Mouse (Mus musculus) brain, embryonic 14.5 days (tissue): ENCODE measurements around the gene Peg10. TPM values are rescaled to one million over a fixed set of nuclear protein-coding genes. Genes with fewer than 3 reads are reported as not detected.

Experiments
- DNase-seq: peaks from one replicate; pipeline ENCODE4 v3.0.0-alpha.2; 2011; ENCODE audit warnings: low read depth
- CTCF ChIP-seq: fragments of 200-500 bp; IDR thresholded peaks from 2 replicates; pipeline ENCODE4 v1.5.1; 2012; ENCODE audit warnings: inconsistent platforms, mild to moderate bottlenecking, moderate library complexity, borderline replicate concordance; ENCODE audit not compliant: insufficient read depth, insufficient read length; ENCODE audit errors: extremely low read depth
- POLR2A ChIP-seq: fragments of 200-500 bp; IDR thresholded peaks from 2 replicates; pipeline ENCODE4 v1.6.1; 2012; ENCODE audit warnings: mild to moderate bottlenecking, inconsistent platforms, borderline replicate concordance; ENCODE audit not compliant: poor library complexity, insufficient read depth, insufficient read length, severe bottlenecking; ENCODE audit errors: extremely low read depth
- polyA plus RNA-seq: library from polyadenylated mRNA; depleted of rRNA; stranded (reverse); fragments of >200 nt; gene quantifications from 2 replicates; pipeline ENCODE4 v1.2.3, GENCODE M21; 2012; rRNA removed

Peg10 gene
- 71.4 and 111 TPM in 2 replicates for polyA plus RNA-seq

GRCm38 (mm10) chr6:4746696-4747439 is at the start of gene Peg10, which contains the start of gene Sgce:
Gene Peg10 (plus strand): TSS chr6:4747306.
Gene Sgce (minus strand): TSS chr6:4747207.
- peak; percentile 34; the same call in 1 of the 2 replicates for TF ChIP-seq POLR2A
- TF ChIP-seq CTCF = peak; percentile 71
- peak; percentile 94 for DNase-seq

DNA sequence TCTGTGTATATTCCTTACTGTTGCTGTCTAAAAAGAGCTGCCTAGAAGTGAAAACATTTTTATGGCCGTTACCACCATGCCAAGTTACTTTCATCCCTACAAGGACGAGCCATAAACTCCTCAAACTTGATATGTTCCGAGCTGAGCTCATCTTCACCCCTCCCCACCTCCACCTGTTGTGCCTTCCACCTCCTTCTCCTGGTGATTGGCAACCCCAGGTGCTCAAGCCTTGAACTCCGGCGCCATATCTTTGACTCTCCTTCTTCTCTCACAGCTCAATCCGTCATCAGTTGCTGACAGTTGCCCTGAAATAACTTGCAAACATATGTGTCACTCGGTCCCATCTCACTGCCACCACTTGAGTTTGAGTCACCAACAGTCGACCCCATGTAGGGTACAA is 45.5 kb upstream of the Peg10 start:
- no peak for TF ChIP-seq CTCF
- no peak for TF ChIP-seq POLR2A
- no peak for DNase-seq

DNA sequence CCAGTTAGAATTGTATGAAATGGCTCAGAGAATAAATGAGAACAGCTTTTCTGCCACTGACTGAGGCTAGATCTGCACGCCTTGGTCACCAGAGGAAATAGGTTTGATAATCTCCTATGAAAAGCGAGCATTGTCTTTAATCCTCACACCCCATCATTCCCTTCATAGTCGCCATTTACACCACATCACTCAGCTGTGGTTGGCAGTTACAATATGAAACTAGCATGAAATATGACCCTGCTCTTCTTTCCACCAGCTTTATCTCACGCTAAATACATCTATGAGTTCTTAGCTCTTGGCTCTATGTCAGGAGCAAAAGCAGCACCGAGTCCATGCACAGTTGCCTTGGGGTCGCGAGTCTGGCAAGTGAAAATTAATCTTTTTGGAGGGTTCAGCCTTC is 43.2 kb upstream of the Peg10 start:
- no peak for TF ChIP-seq CTCF
- TF ChIP-seq POLR2A = no peak
- no peak for DNase-seq

DNA sequence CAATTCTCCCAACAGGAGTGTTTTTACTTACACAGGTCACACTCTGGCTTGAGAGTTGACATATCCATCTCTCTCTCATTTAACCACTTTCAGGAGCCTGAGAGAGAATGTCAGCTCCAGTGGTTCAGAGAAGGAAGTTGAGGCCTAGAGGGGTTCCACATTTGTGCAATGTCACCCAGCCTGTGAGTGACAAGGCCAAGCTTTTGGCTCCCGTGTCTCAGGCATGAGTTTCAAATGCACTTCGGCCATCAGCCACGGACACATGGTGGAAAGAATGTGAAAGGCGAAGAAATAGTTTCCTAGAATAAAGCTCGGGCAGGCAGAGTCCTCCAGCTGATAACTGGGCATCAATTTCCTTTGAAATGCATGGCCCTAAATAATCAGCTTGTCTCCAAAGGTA is 40.7 kb upstream of the Peg10 start:
- no peak for DNase-seq

DNA sequence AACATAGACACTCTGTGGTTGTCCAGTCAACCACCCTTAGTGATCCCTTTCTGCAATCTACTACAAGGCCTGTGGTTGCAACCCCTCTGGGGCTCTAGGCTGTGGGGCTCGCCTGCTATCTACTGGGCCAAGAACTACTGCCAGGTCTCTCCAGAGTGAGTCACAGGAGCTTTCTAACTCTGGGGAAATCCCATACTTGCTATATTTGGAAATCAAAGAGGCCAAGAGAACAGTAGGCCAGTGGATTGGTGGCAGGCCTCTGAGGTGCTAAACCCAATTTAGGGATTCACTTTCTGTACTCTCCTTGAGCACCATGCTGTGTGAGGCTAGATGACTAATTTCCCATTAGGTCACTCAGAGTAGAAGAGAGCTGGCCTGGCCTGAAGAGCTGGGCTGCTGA is 38.1 kb upstream of the Peg10 start:
- DNase-seq = no peak
- TF ChIP-seq CTCF (no peak), POLR2A (no peak)

More for the DNA sequence above, 40.7 kb upstream of the Peg10 start:
- TF ChIP-seq CTCF (no peak), POLR2A (no peak)

DNA sequence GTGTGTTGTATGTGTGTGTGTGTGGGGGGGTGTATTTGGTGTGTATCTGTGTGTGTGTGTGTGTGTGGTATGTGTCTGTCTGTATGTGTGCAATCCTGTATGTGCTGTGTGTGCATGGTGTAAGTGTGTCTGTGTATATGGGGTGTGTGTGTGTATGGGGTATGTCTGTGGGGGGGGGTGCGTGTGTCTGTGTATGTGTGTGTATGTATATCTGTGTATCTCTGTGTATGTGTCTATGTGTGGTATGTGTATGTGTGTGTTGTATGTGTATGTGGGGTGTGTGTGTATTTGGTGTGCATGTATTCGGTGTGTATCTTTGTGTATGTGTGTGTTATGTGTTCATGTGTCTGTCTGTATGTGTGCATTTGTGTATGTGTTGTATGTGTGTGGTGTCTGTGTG is 30.9 kb upstream of the Peg10 start:
- TF ChIP-seq CTCF (no peak), POLR2A (no peak)
- DNase-seq = no peak

DNA sequence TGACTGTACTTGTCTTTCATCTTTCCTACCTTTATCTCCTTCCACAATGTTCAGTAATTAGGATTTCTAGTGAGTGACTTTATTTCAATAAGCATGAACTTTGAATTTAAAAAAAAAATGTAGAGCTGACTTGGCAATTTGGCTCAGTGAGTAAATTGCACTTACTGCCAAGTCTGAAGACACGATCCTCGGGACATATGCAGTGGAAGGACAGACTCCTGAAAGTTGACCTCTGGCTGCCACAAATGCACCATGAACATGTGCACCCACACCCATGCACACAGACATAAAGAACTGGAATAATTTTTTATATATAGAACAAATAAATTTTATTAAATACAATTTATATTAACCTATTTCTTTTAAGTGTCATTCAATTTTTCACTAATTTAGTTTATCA is 29.8 kb upstream of the Peg10 start:
- DNase-seq = no peak
- TF ChIP-seq CTCF = no peak

GRCm38 (mm10) chr6:4722142-4722541 is 25.0 kb upstream of the Peg10 start:
- peak; percentile 70 for DNase-seq
- no peak for TF ChIP-seq POLR2A

GRCm38 (mm10) chr6:4722739-4723138 is 24.4 kb upstream of the Peg10 start:
- DNase-seq = no peak
- TF ChIP-seq POLR2A (no peak), CTCF (no peak)

- TF ChIP-seq CTCF (no peak), POLR2A (no peak)
These were observed 22.9 kb upstream of the Peg10 start for GRCm38 (mm10) chr6:4723998-4724757.

DNA sequence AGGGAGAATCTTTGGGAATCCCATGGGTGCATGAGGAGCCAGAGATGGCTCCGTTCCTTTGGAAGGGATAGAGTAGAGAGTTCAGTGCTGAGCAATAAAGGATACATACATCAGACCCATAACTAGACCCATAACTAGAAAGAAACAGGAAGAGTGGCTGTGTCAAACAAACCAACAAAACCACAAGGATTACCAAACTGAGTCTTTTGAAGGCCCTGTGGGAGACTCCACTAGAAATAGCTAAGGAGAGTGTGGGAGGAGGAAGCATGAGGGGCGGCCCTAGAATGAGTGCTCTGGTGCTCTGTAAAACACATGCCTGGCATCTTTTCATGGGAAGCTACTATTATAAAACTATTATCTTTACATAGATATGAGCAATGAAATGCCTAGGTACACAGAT is 18.8 kb upstream of the Peg10 start:
- no peak for DNase-seq
- no peak for TF ChIP-seq POLR2A
- TF ChIP-seq CTCF = no peak

More at GRCm38 (mm10) chr6:4723998-4724757, 22.9 kb upstream of the Peg10 start:
- DNase-seq = peak; percentile 58

DNA sequence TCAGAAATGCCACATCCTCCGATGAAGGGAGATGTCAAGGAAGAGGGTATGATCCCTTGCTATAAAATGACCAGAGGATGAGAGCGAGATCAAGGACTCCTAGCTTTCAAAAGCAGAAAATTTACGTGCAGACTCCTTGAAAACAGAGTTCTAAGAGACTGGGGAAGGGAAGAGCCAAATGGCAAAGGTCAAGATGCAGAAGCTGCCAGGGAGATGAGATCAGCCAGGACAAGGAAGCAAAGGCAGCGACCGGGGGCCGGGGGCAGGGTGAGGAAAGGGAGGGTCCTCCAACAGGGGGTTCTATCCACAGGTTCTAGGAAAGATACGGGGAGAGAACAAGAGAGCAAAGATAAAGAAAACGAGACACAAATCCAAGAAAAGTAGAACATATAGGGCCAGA is 15.4 kb upstream of the Peg10 start:
- TF ChIP-seq CTCF = no peak
- TF ChIP-seq POLR2A = no peak
- DNase-seq = no peak

- DNase-seq = no peak
- no peak for TF ChIP-seq POLR2A
- TF ChIP-seq CTCF = no peak
These were observed 13.9 kb upstream of the Peg10 start for GRCm38 (mm10) chr6:4733208-4733607.

GRCm38 (mm10) chr6:4736372-4736771 is 10.7 kb upstream of the Peg10 start:
- TF ChIP-seq CTCF (no peak), POLR2A (no peak)
- DNase-seq = no peak
